Mouse (Mus musculus) CH12.LX (cell line): ENCODE measurements at regions not wholly inside any gene's neighbourhood (a gene's known extent, or its start where the extent isn't known, plus 50 kb on each side); places are given as distances from the start of the nearest gene placed in this dataset.

ENCODE experiments used
- DNase-seq: peaks from one replicate; pipeline ENCODE4 v3.0.0-alpha.2; 2013; ENCODE audit errors: extremely low read depth
- H3K27ac ChIP-seq: 2 replicates; pipeline ENCODE4 v1.5.1; 2012; ENCODE audit warnings: low read depth, mild to moderate bottlenecking, control low read depth, moderate library complexity; ENCODE audit not compliant: insufficient read depth
- H3K27me3 ChIP-seq: replicated peaks from 2 replicates; pipeline ENCODE3; 2012; ENCODE audit warnings: inconsistent platforms
- H3K36me3 ChIP-seq, 2 experiments: replicated peaks in 1 of 2; 2 replicates each; pipeline versions ENCODE3 to v1.6.1; 2012; ENCODE audit warnings: inconsistent platforms in 1 of 2, low read length in 1 of 2, mild to moderate bottlenecking in 1 of 2, mixed read lengths in 1 of 2, moderate library complexity in 1 of 2; ENCODE audit not compliant: control insufficient read depth in 1 of 2, insufficient read depth in 1 of 2
- H3K4me1 ChIP-seq, 2 experiments: 2 replicates each; pipeline ENCODE4 v1.6.1; 2012; ENCODE audit warnings: inconsistent platforms in 1 of 2, moderate library complexity in 1 of 2; ENCODE audit not compliant: insufficient read depth in 2 of 2, control insufficient read depth in 1 of 2
- H3K4me2 ChIP-seq: 2 replicates; pipeline ENCODE4 v1.6.1; 2012; ENCODE audit warnings: low read depth, mild to moderate bottlenecking, control low read depth; ENCODE audit not compliant: poor library complexity, insufficient read depth, severe bottlenecking
- H3K4me3 ChIP-seq, 3 experiments: fragments of 150-350 bp in 1 of 3; sonication (generic) in 1 of 3; replicated peaks in 1 of 3; 2 replicates each; pipeline versions ENCODE3 to v1.5.1; 2011 to 2012; ENCODE audit warnings: low read depth in 2 of 3, low read length in 2 of 3, mild to moderate bottlenecking in 2 of 3, moderate library complexity in 2 of 3, control low read depth in 1 of 3, improper control_type of control experiment in 1 of 3, inconsistent platforms in 1 of 3, mixed read lengths in 1 of 3; ENCODE audit not compliant: poor library complexity in 1 of 3
- H3K79me2 ChIP-seq: replicated peaks from 2 replicates; pipeline ENCODE4 v1.6.1; 2012; ENCODE audit warnings: mild to moderate bottlenecking, moderate library complexity; ENCODE audit not compliant: control insufficient read depth, poor library complexity, insufficient read depth, severe bottlenecking; ENCODE audit errors: extremely low read depth
- H3K9ac ChIP-seq: 2 replicates; pipeline ENCODE4 v1.6.1; 2012; ENCODE audit warnings: low read depth, mild to moderate bottlenecking, control low read depth, moderate library complexity; ENCODE audit not compliant: insufficient read depth
- H3K9me3 ChIP-seq: replicated peaks from 2 replicates; pipeline ENCODE3; 2012; ENCODE audit warnings: low read length, inconsistent platforms, mixed read lengths
- BHLHE40 ChIP-seq: IDR thresholded peaks from 2 replicates; pipeline ENCODE4 v1.6.1; 2011; ENCODE audit warnings: mild to moderate bottlenecking, low read depth, low read length, improper control_type of control experiment
- CHD2 ChIP-seq: IDR thresholded peaks from 2 replicates; pipeline ENCODE4 v1.6.1; 2011; ENCODE audit warnings: low read length, improper control_type of control experiment
- CTCF ChIP-seq, 2 experiments: IDR thresholded peaks in 1 of 2; conservative IDR thresholded peaks in 1 of 2; 2 replicates each; pipeline ENCODE4 v1.5.1; 2011 to 2012; ENCODE audit warnings: low read depth in 2 of 2, low read length in 2 of 2, improper control_type of control experiment in 1 of 2, inconsistent platforms in 1 of 2, mild to moderate bottlenecking in 1 of 2, moderate library complexity in 1 of 2
- E2F4 ChIP-seq: IDR thresholded peaks from 2 replicates; pipeline ENCODE4 v1.6.1; 2011; ENCODE audit warnings: low read depth, low read length, improper control_type of control experiment; ENCODE audit not compliant: insufficient replicate concordance
- ELF1 ChIP-seq: IDR thresholded peaks from 2 replicates; pipeline ENCODE4 v1.6.1; 2014; ENCODE audit warnings: low read depth, mild to moderate bottlenecking, inconsistent platforms, low read length, improper control_type of control experiment
- EP300 ChIP-seq: IDR thresholded peaks from 2 replicates; pipeline ENCODE4 v1.6.1; 2011; ENCODE audit warnings: low read length, improper control_type of control experiment
- ETS1 ChIP-seq: conservative IDR thresholded peaks from 2 replicates; pipeline ENCODE4 v1.6.1; 2012; ENCODE audit warnings: low read depth, mild to moderate bottlenecking, inconsistent platforms, low read length, improper control_type of control experiment, moderate library complexity
- HCFC1 ChIP-seq: IDR thresholded peaks from 2 replicates; pipeline ENCODE4 v1.6.1; 2012; ENCODE audit warnings: low read depth, mild to moderate bottlenecking, inconsistent platforms, low read length, improper control_type of control experiment
- JUN ChIP-seq: IDR thresholded peaks from 2 replicates; pipeline ENCODE4 v1.6.1; 2011; ENCODE audit warnings: low read depth, mild to moderate bottlenecking, low read length, improper control_type of control experiment, moderate library complexity; ENCODE audit not compliant: insufficient read depth
- JUND ChIP-seq: conservative IDR thresholded peaks from 2 replicates; pipeline ENCODE4 v1.6.1; 2011; ENCODE audit warnings: low read depth, low read length, improper control_type of control experiment
- KAT2A ChIP-seq: IDR thresholded peaks from 2 replicates; pipeline ENCODE4 v1.6.1; 2012; ENCODE audit warnings: low read length, improper control_type of control experiment, inconsistent platforms; ENCODE audit not compliant: insufficient replicate concordance
- MAFK ChIP-seq: IDR thresholded peaks from 2 replicates; pipeline ENCODE4 v1.6.1; 2011; ENCODE audit warnings: low read length, improper control_type of control experiment; ENCODE audit not compliant: insufficient replicate concordance
- MAX ChIP-seq: IDR thresholded peaks from 2 replicates; pipeline ENCODE4 v1.6.1; 2011; ENCODE audit warnings: low read length, improper control_type of control experiment
- MAZ ChIP-seq: IDR thresholded peaks from 2 replicates; pipeline ENCODE4 v1.6.1; 2012; ENCODE audit warnings: low read depth, mild to moderate bottlenecking, inconsistent platforms, low read length, improper control_type of control experiment, moderate library complexity
- MEF2A ChIP-seq: IDR thresholded peaks from 2 replicates; pipeline ENCODE4 v1.6.1; 2014; ENCODE audit warnings: low read depth, mild to moderate bottlenecking, inconsistent platforms, low read length, improper control_type of control experiment, borderline replicate concordance
- MYC ChIP-seq: IDR thresholded peaks from 2 replicates; pipeline ENCODE4 v1.6.1; 2011; ENCODE audit warnings: low read depth, mild to moderate bottlenecking, improper control_type of control experiment, low read length
- NELFE ChIP-seq: IDR thresholded peaks from 2 replicates; pipeline ENCODE4 v1.6.1; 2011; ENCODE audit warnings: low read depth, low read length, improper control_type of control experiment
- NRF1 ChIP-seq: IDR thresholded peaks from 2 replicates; pipeline ENCODE4 v1.6.1; 2014; ENCODE audit warnings: low read depth, mild to moderate bottlenecking, inconsistent platforms, low read length, improper control_type of control experiment, moderate library complexity
- PAX5 ChIP-seq: IDR thresholded peaks from 2 replicates; pipeline ENCODE4 v1.6.1; 2012; ENCODE audit warnings: low read length, inconsistent platforms, mixed read lengths
- POLR2A ChIP-seq: IDR thresholded peaks from 2 replicates; pipeline ENCODE4 v1.6.1; 2011; ENCODE audit warnings: low read depth, mild to moderate bottlenecking, improper control_type of control experiment, low read length
- POLR2AphosphoS2 ChIP-seq: IDR thresholded peaks from 2 replicates; pipeline ENCODE4 v1.6.1; 2011; ENCODE audit warnings: low read depth, low read length, improper control_type of control experiment
- RCOR1 ChIP-seq: conservative IDR thresholded peaks from 2 replicates; pipeline ENCODE4 v1.6.1; 2012; ENCODE audit warnings: low read depth, mild to moderate bottlenecking, inconsistent platforms, low read length, improper control_type of control experiment
- SIN3A ChIP-seq: IDR thresholded peaks from 2 replicates; pipeline ENCODE4 v1.6.1; 2012; ENCODE audit warnings: low read length, improper control_type of control experiment, inconsistent platforms
- SMC3 ChIP-seq: IDR thresholded peaks from 2 replicates; pipeline ENCODE4 v1.6.1; 2011; ENCODE audit warnings: low read depth, low read length, improper control_type of control experiment
- TBP ChIP-seq: conservative IDR thresholded peaks from 2 replicates; pipeline ENCODE4 v1.6.1; 2011; ENCODE audit warnings: low read depth, low read length, improper control_type of control experiment
- TCF12 ChIP-seq: IDR thresholded peaks from 2 replicates; pipeline ENCODE4 v1.6.1; 2014; ENCODE audit warnings: low read depth, mild to moderate bottlenecking, inconsistent platforms, low read length, improper control_type of control experiment
- UBTF ChIP-seq: IDR thresholded peaks from 2 replicates; pipeline ENCODE4 v1.6.1; 2012; ENCODE audit warnings: low read depth, mild to moderate bottlenecking, inconsistent platforms, low read length, improper control_type of control experiment, moderate library complexity
- USF1 ChIP-seq: IDR thresholded peaks from 2 replicates; pipeline ENCODE4 v1.6.1; 2014; ENCODE audit warnings: low read depth, mild to moderate bottlenecking, inconsistent platforms, low read length, improper control_type of control experiment
- ZC3H11A ChIP-seq: IDR thresholded peaks from 2 replicates; pipeline ENCODE4 v1.6.1; 2012; ENCODE audit warnings: low read depth, mild to moderate bottlenecking, inconsistent platforms, low read length, improper control_type of control experiment
- ZNF384 ChIP-seq: IDR thresholded peaks from 2 replicates; pipeline ENCODE4 v1.6.1; 2012; ENCODE audit warnings: low read depth, low read length, improper control_type of control experiment, inconsistent platforms
- dilution Hi-C: fragments of 300-500 bp; cut with MboI; formaldehyde crosslinking; loops from 2 replicates; pipeline ENCODE4 v1.14.3; 2020; ENCODE audit warnings: low sequenced_read_pairs; ENCODE audit not compliant: extremely low pct_unique_long_range_greater_than_20kb, extremely low pct_ligation_motif_present
- in situ Hi-C: fragments of 300-500 bp; cut with MboI; formaldehyde crosslinking; loops from 3 replicates; pipeline ENCODE4 v1.14.3; 2019; ENCODE audit warnings: low sequenced_read_pairs, low pct_ligation_motif_present, low pct_unique_long_range_greater_than_20kb, mixed read lengths

- peak overlapping the region; percentile 81; the same call in 1 of the 2 replicates for H3K4me2 ChIP-seq
- H3K9ac ChIP-seq: no peak overlapping the region
- no peak overlapping the region for H3K4me3 ChIP-seq
- no peaks in the 10 kb centered on the region for H3K79me2 ChIP-seq
- no peaks in the 10 kb centered on the region for H3K9me3 ChIP-seq
- H3K4me1 ChIP-seq: peaks cover 7 to 17% of the 10 kb centered on the region in 2 experiments
- no peaks in the 10 kb centered on the region for H3K27me3 ChIP-seq
- H3K36me3 ChIP-seq: no peaks in the 10 kb centered on the region
- H3K27ac ChIP-seq: no peak overlapping the region
- DNase-seq: no peak
- dilution Hi-C loops (no loop called here), in situ Hi-C loops (loop anchor here (5.0 kb wide), 2 partner anchors 140 to 240 kb away; no protein-coding TSS in a partner anchor)
- TF ChIP-seq POLR2A (no peak), MYC (0 out of 2 replicates have a peak, but pooled peaks have one; percentile 5)
Measured at GRCm38 (mm10) chr9:89827564-89827963, 82.1 kb upstream of the Rasgrf1 start.

GRCm38 (mm10) chr9:89826712-89827548, 82.8 kb upstream of the Rasgrf1 start:
- Histone ChIP-seq H3K4me3 (peak overlapping the region in 2 of 3 experiments; percentile 43 to 50), H3K36me3 (no peaks in the 10 kb centered on the region), H3K4me1 (peaks cover 6 to 13% of the 10 kb centered on the region in 2 experiments), H3K27me3 (no peaks in the 10 kb centered on the region), H3K79me2 (no peaks in the 10 kb centered on the region), H3K9ac (peak overlapping the region; percentile 56; the same call in 1 of the 2 replicates), H3K9me3 (no peaks in the 10 kb centered on the region), H3K4me2 (peak overlapping the region; percentile 81; the same call in 1 of the 2 replicates), H3K27ac (no peak overlapping the region)
- dilution Hi-C loops (no loop called here), in situ Hi-C loops (loop anchor here (5.0 kb wide), 2 partner anchors 140 to 240 kb away; no protein-coding TSS in a partner anchor)
- peak; percentile 92 for DNase-seq
- TF ChIP-seq POLR2AphosphoS2 (no peak), UBTF (no peak; the same call in 1 of the 2 replicates), MAFK (no peak), ZNF384 (peak; percentile 78), HCFC1 (peak; percentile 66), NRF1 (0 out of 2 replicates have a peak, but pooled peaks have one; percentile 31), NELFE (0 out of 2 replicates have a peak, but pooled peaks have one; percentile 43), MAZ (no peak), JUN (no peak), MYC (peak; percentile 46; the same call in 1 of the 2 replicates), TCF12 (0 out of 2 replicates have a peak, but pooled peaks have one; percentile 16), MAX (no peak; the same call in 1 of the 2 replicates), ELF1 (no peak; the same call in none of the 2 replicates), E2F4 (no peak), KAT2A (peak; percentile 60; the same call in 1 of the 2 replicates), USF1 (no peak), PAX5 (no peak), JUND (no peak), SMC3 (peak; percentile 78), TBP (no peak), EP300 (no peak), ETS1 (no peak), CHD2 (peak; percentile 87), SIN3A (no peak), ZC3H11A (no peak; the same call in 1 of the 2 replicates), MEF2A (peak; percentile 40; the same call in 1 of the 2 replicates), POLR2A (no peak), RCOR1 (no peak), BHLHE40 (no peak), CTCF (conservative IDR thresholded peaks at IDR 0.05 in 1 of 2, IDR thresholded peaks at IDR 0.05 in 1 of 2; ENCODE audit: low read depth in 2 of 2, low read length in 2 of 2) (peak; percentile 67 to 83)
